Mouse (Mus musculus): ENCODE data around the gene Ikbkg.
"Not testable (repeated sequence)": the region's sequence is repeated elsewhere in the genome, so short reads cannot be mapped to it uniquely, and the experiment has no call there.

Gene Ikbkg

DNA sequence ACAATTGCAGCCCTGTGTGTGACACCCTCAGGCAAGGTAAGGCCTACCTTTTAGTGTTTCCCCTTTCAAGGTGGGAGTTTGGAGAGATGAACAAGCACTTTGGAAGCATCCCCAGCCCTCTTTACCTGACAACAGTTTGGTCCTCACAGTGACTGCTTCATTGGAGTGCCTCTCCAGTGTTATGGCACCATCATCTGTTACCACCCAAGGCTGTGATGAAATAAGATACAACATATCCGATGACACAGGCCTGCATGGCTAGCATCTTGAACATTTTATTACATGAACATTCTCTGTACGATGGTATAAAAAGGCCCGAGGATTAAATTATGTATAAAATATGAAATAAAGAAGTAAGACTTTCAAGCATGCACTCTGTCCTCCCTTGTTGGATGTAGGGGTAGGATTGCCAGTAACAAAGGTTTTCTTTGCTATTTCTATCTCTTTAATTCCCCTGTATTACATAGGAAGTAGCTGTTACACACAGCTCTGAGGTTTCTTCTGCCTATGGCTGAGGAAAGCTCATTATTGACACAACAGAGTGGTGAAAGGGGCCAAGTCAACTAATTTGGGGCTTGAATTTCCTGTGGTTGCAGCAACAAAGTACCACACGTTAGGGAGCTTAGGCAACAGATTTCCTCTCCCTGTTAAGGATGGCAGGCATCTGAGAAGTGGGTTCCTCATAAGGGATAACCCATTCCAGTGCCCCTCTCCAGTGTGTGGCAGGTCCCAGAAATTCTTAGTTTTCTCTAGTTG is 58.2 kb downstream of the Ikbkg start:
- DNase-seq = no peak

DNA sequence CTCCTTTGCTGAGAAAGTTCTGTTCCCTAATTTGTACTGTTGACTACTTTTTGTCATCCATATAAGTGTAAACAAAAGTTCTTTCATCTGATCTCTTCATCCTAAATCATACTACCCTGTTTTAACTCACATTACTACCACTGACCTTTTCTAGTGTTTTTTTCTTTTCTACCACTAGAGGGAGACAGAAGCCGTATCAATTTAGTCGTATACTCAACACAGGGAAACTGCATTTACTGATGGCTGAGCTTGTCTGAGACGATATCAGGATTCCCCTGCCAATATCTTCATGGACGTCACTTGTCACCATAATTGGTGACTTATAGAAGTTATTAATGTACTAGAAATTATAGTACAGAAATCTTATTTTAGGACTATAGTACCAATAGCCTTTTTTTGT is 59.7 kb downstream of the Ikbkg start:
- no peak for DNase-seq

DNA sequence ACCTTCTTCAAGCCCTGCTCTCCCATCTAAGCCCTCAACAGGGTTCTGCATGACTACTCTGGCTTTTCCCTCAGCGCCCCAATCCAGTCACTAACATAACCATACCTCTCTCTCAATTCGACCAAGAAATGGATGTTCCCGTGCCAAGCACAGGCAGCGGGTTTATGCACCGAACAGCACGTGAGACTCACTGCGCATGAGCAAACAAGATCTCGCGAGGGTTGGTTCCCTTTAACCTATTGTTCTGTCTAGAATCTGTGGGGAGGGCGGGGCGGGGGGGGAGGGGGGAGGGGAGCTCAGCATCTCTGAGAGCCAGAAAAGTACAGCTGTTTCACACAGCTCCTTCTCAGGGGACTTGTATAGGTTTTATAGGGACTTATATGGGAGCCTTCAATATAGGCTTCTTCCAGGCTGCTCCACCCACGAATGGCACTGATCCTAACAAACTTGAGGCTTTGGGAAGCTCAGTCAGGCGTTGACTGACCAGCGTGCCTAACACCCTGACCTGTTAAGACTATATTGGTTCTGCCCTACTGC is 88.3 kb downstream of the Ikbkg start, which contains the start of gene Gm6880:
TSS of gene Gm6880 (minus strand) at position 51 of the 537 bp plus-strand sequence.
- not testable (repeated sequence) for DNase-seq

DNA sequence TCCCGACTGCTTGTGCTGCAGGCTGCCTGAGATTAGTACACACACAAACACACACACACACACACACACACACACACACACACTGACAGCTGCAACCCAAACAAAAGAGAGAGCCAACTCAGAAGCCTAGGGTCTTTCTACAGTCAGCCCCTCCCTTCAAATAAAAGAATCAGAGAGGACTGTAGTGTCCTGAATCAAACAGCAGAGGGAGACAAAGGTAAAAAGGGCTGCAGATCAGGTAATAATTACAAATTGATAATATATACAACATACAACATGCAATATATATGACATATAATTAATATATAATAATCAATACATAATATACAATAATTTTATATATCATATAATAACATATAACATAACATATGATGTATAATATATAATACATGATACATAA is 104.0 kb downstream of the Ikbkg start:
- no peak for DNase-seq
